Mouse (Mus musculus) lung, embryonic 15.5 days (tissue): ENCODE measurements around the gene Sgcb. TPM values are rescaled to one million over a fixed set of nuclear protein-coding genes. Genes with fewer than 3 reads are reported as not detected.

Experiments
- ATAC-seq: fragments of 200-750 bp; cut with Nextera tagmentation; 2 replicates; pipeline ENCODE4 v1.8.0; 2017; ENCODE audit warnings: moderate number of reproducible peaks, borderline replicate concordance; ENCODE audit not compliant: low FRiP score, low TSS enrichment; ENCODE audit errors: extremely low read depth
- H3K27ac ChIP-seq: fragments of 300-500 bp; sonication (generic); 2 replicates; pipeline ENCODE4 v1.5.1; 2015; ENCODE audit warnings: moderate library complexity, mild to moderate bottlenecking, inconsistent platforms
- H3K27me3 ChIP-seq: fragments of 300-500 bp; sonication (generic); 2 replicates; pipeline ENCODE4 v1.6.1; 2015; ENCODE audit warnings: inconsistent platforms
- H3K36me3 ChIP-seq: fragments of 300-500 bp; sonication (generic); 2 replicates; pipeline ENCODE4 v1.6.1; 2015; ENCODE audit warnings: inconsistent platforms
- H3K4me1 ChIP-seq: fragments of 300-500 bp; sonication (generic); 2 replicates; pipeline ENCODE4 v1.6.1; 2015; ENCODE audit warnings: inconsistent platforms
- H3K4me2 ChIP-seq: fragments of 300-500 bp; sonication (generic); 2 replicates; pipeline ENCODE4 v1.6.1; 2015; ENCODE audit warnings: inconsistent platforms, mild to moderate bottlenecking, moderate library complexity
- H3K4me3 ChIP-seq: fragments of 300-500 bp; sonication (generic); 2 replicates; pipeline ENCODE4 v1.5.1; 2015; ENCODE audit warnings: mild to moderate bottlenecking, inconsistent platforms
- H3K9ac ChIP-seq: fragments of 300-500 bp; sonication (generic); 2 replicates; pipeline ENCODE4 v1.6.1; 2015; ENCODE audit warnings: inconsistent platforms
- H3K9me3 ChIP-seq: fragments of 300-500 bp; sonication (generic); 2 replicates; pipeline ENCODE4 v1.6.1; 2016; ENCODE audit warnings: inconsistent platforms
- WGBS: fragments of 180-500 bp; shearing (Covaris S2); methylation state at CpG from one replicate; pipeline ENCODE4 v1.1.7; 2015; 5-methylcytosine and 5-hydroxymethylcytosine counted together
- polyA plus RNA-seq: library from polyadenylated mRNA; unstranded; fragments of >200 nt; fragmentation: Nextera tagmentation; extraction: Ambion mirVana; gene quantifications from 2 replicates; pipeline ENCODE4 v1.2.1, GENCODE M21; 2015

The Sgcb gene
- polyA plus RNA-seq = 28.3 and 28.9 TPM in 2 replicates

GRCm38 (mm10) chr5:73647261-73647900, at the start of gene Sgcb:
Sgcb (minus strand) TSS chr5:73647790.
- Histone ChIP-seq H3K9ac (peak within 1 kb of the TSS; percentile 68), H3K27ac (peak within 1 kb of the TSS; percentile 53; the same call in 1 of the 2 replicates)
- WGBS = under 1% methylated on average over 50 of the region's 62 CpGs

GRCm38 (mm10) chr5:73694254-73695015, 46.8 kb upstream of the Sgcb start:
- Histone ChIP-seq H3K9ac (no peak overlapping the region), H3K4me3 (no peak overlapping the region), H3K36me3 (no peaks in the 10 kb centered on the region), H3K27ac (no peak overlapping the region), H3K4me1 (peaks cover 2% of the 10 kb centered on the region; the same call in 1 of the 2 replicates), H3K27me3 (0 out of 2 replicates have a peak, but pooled peaks cover 4% of the 10 kb centered on the region), H3K4me2 (no peak overlapping the region), H3K9me3 (no peaks in the 10 kb centered on the region)
- no peak for ATAC-seq
- 78% methylated on average over 4 of the region's 4 CpGs for WGBS

More at GRCm38 (mm10) chr5:73647261-73647900, at the start of gene Sgcb:
- peak; percentile 83 for ATAC-seq
- peaks cover 45% of the 10 kb centered on the region for H3K27me3 ChIP-seq
- H3K4me2 ChIP-seq = peak within 1 kb of the TSS; percentile 85
- peak within 1 kb of the TSS; percentile 83 for H3K4me3 ChIP-seq
- no peaks in the 10 kb centered on the region for H3K9me3 ChIP-seq
- H3K4me1 ChIP-seq = peaks cover 30% of the 10 kb centered on the region
- H3K36me3 ChIP-seq = no peaks in the 10 kb centered on the region; the same call in 1 of the 2 replicates

GRCm38 (mm10) chr5:73693778-73694177, 46.2 kb upstream of the Sgcb start:
- no peak for ATAC-seq

GRCm38 (mm10) chr5:73691723-73692520, 44.3 kb upstream of the Sgcb start:
- peaks cover 2% of the 10 kb centered on the region; the same call in 1 of the 2 replicates for H3K4me1 ChIP-seq
- no peak overlapping the region for H3K4me2 ChIP-seq
- no peak for ATAC-seq
- H3K4me3 ChIP-seq = no peak overlapping the region
- H3K36me3 ChIP-seq = no peaks in the 10 kb centered on the region
- H3K9me3 ChIP-seq = no peaks in the 10 kb centered on the region
- 0 out of 2 replicates have a peak, but pooled peaks cover 4% of the 10 kb centered on the region for H3K27me3 ChIP-seq
- no peak overlapping the region for H3K9ac ChIP-seq
- H3K27ac ChIP-seq = no peak overlapping the region
- 54% methylated on average over 15 of the region's 15 CpGs for WGBS

More at GRCm38 (mm10) chr5:73693778-73694177, 46.2 kb upstream of the Sgcb start:
- no peaks in the 10 kb centered on the region for H3K9me3 ChIP-seq
- H3K9ac ChIP-seq = no peak overlapping the region
- H3K27me3 ChIP-seq = 0 out of 2 replicates have a peak, but pooled peaks cover 4% of the 10 kb centered on the region
- peaks cover 2% of the 10 kb centered on the region; the same call in 1 of the 2 replicates for H3K4me1 ChIP-seq
- no peak overlapping the region for H3K27ac ChIP-seq
- WGBS = 61% methylated on average over 1 of the region's 1 CpGs
- H3K36me3 ChIP-seq = no peaks in the 10 kb centered on the region
- H3K4me2 ChIP-seq = no peak overlapping the region
- no peak overlapping the region for H3K4me3 ChIP-seq

- no peaks in the 10 kb centered on the region for H3K9me3 ChIP-seq
- H3K27ac ChIP-seq = no peak overlapping the region
- no peak overlapping the region for H3K4me3 ChIP-seq
- no peak overlapping the region for H3K4me2 ChIP-seq
- 0 out of 2 replicates have a peak, but pooled peaks cover 4% of the 10 kb centered on the region for H3K27me3 ChIP-seq
- no peak overlapping the region for H3K9ac ChIP-seq
- H3K36me3 ChIP-seq = no peaks in the 10 kb centered on the region
- ATAC-seq = no peak
- H3K4me1 ChIP-seq = peaks cover 2% of the 10 kb centered on the region; the same call in 1 of the 2 replicates
- WGBS = 56% methylated on average over 2 of the region's 2 CpGs
Observed at GRCm38 (mm10) chr5:73690146-73690545, 42.6 kb upstream of the Sgcb start.

- Histone ChIP-seq H3K27ac (no peak overlapping the region), H3K9me3 (no peaks in the 10 kb centered on the region), H3K27me3 (0 out of 2 replicates have a peak, but pooled peaks cover 4% of the 10 kb centered on the region), H3K9ac (no peak overlapping the region), H3K4me1 (peaks cover 2% of the 10 kb centered on the region; the same call in 1 of the 2 replicates), H3K4me2 (no peak overlapping the region), H3K4me3 (no peak overlapping the region), H3K36me3 (no peaks in the 10 kb centered on the region)
- no peak for ATAC-seq
- 72% methylated on average over 1 of the region's 1 CpGs for WGBS
Observed at GRCm38 (mm10) chr5:73688576-73688975, 41.0 kb upstream of the Sgcb start.

- H3K4me2 ChIP-seq = no peak overlapping the region
- 0 out of 2 replicates have a peak, but pooled peaks cover 2% of the 10 kb centered on the region for H3K27me3 ChIP-seq
- no peak overlapping the region for H3K4me3 ChIP-seq
- H3K4me1 ChIP-seq = peaks cover 2% of the 10 kb centered on the region; the same call in 1 of the 2 replicates
- ATAC-seq = no peak; the same call in 1 of the 2 replicates
- H3K9me3 ChIP-seq = no peaks in the 10 kb centered on the region
- WGBS = 9% methylated on average over 4 of the region's 4 CpGs
- H3K27ac ChIP-seq = no peak overlapping the region
- no peak overlapping the region for H3K9ac ChIP-seq
- no peaks in the 10 kb centered on the region for H3K36me3 ChIP-seq
Observed at GRCm38 (mm10) chr5:73686149-73686548, 38.6 kb upstream of the Sgcb start.

GRCm38 (mm10) chr5:73683706-73684409, 36.3 kb upstream of the Sgcb start:
- Histone ChIP-seq H3K27me3 (no peaks in the 10 kb centered on the region), H3K9ac (no peak overlapping the region), H3K4me1 (no peaks in the 10 kb centered on the region), H3K27ac (no peak overlapping the region), H3K4me3 (no peak overlapping the region), H3K9me3 (no peaks in the 10 kb centered on the region), H3K36me3 (no peaks in the 10 kb centered on the region), H3K4me2 (no peak overlapping the region)
- WGBS = 47% methylated on average over 9 of the region's 9 CpGs
- ATAC-seq = no peak

- H3K9me3 ChIP-seq = no peaks in the 10 kb centered on the region
- ATAC-seq = no peak
- H3K4me1 ChIP-seq = no peaks in the 10 kb centered on the region
- no peak overlapping the region for H3K9ac ChIP-seq
- H3K27me3 ChIP-seq = no peaks in the 10 kb centered on the region
- no peaks in the 10 kb centered on the region for H3K36me3 ChIP-seq
- no peak overlapping the region for H3K4me3 ChIP-seq
- no peak overlapping the region for H3K4me2 ChIP-seq
- 78% methylated on average over 6 of the region's 6 CpGs for WGBS
- H3K27ac ChIP-seq = no peak overlapping the region
Observed at GRCm38 (mm10) chr5:73683221-73683620, 35.6 kb upstream of the Sgcb start.

GRCm38 (mm10) chr5:73676626-73677025, 29.0 kb upstream of the Sgcb start:
- 54% methylated on average over 13 of the region's 13 CpGs for WGBS
- Histone ChIP-seq H3K4me2 (peak overlapping the region; percentile 23; the same call in 1 of the 2 replicates), H3K9me3 (no peaks in the 10 kb centered on the region), H3K27ac (no peak overlapping the region), H3K4me1 (no peaks in the 10 kb centered on the region), H3K36me3 (no peaks in the 10 kb centered on the region), H3K9ac (no peak overlapping the region), H3K27me3 (no peaks in the 10 kb centered on the region; the same call in 1 of the 2 replicates), H3K4me3 (peak overlapping the region; percentile 13)
- no peak for ATAC-seq

- H3K4me2 ChIP-seq = no peak overlapping the region
- no peaks in the 10 kb centered on the region for H3K4me1 ChIP-seq
- WGBS = 66% methylated on average over 3 of the region's 3 CpGs
- H3K9me3 ChIP-seq = no peaks in the 10 kb centered on the region
- no peak overlapping the region for H3K9ac ChIP-seq
- no peak for ATAC-seq
- H3K36me3 ChIP-seq = no peaks in the 10 kb centered on the region
- H3K4me3 ChIP-seq = no peak overlapping the region
- H3K27ac ChIP-seq = no peak overlapping the region
- no peaks in the 10 kb centered on the region; the same call in 1 of the 2 replicates for H3K27me3 ChIP-seq
Observed at GRCm38 (mm10) chr5:73675604-73676003, 28.0 kb upstream of the Sgcb start.
